26 mouse cellular contexts compared by ENCODE assay signal in genomic region chr19:3810536-3811233, GRCm38 (mm10). TPM values are rescaled to one million over a fixed set of nuclear protein-coding genes. Genes with fewer than 3 reads are reported as not detected.
DNase-seq lines count a peak whose midpoint lies in the region; ATAC-seq and TF ChIP-seq lines count a peak whose summit lies in the region.
"Had no signal": no experiment of that assay in that cellular context is flagged by ENCODE, and none has a peak within 500 bp of the region (broad histone marks: within the 10 kb centered on the region; RNA-seq: fewer than 3 reads in every experiment).

No protein-coding gene starts in this region.

- TF ChIP-seq CTCF in kidney, adult 2 months (conservative IDR thresholded peaks at IDR 0.05; ENCODE audit: insufficient read depth, insufficient read length, low read depth, low read length), result no peak
- no peak for TF ChIP-seq CTCF in Patski (IDR thresholded peaks at IDR 0.05)

- H3K27ac ChIP-seq in kidney, adult 2 months (ENCODE audit: insufficient read depth, low read depth, low read length), result peak overlapping the region; percentile 59
- H3K27ac ChIP-seq in lung, embryonic 15.5 days, result peak overlapping the region; percentile 41
- H3K27ac ChIP-seq: heart, adult 2 months; heart, embryonic 13.5 days; hindbrain, postnatal 0 days; layer of hippocampus, adult 2 months; limb, embryonic 13.5 days; liver, embryonic 12.5 days; neural tube, embryonic 13.5 days had no signal

- H3K9me3 ChIP-seq in lung, embryonic 15.5 days, result no peaks in the 10 kb centered on the region
- H3K9me3 ChIP-seq: heart, embryonic 13.5 days; limb, embryonic 13.5 days; liver, embryonic 12.5 days; neural tube, embryonic 13.5 days had no signal

- DNase-seq in kidney, adult 2 months, result peak; percentile 55
- no peak for DNase-seq in kidney, postnatal 10 days
- DNase-seq in Patski (ENCODE audit: low read depth, low spot score), result no peak
- peak; percentile 76 for DNase-seq in lung, postnatal 36 days
- no peak for DNase-seq in right cerebral cortex, postnatal 36 days (ENCODE audit: low spot score in 2 of 2)
- no peak for DNase-seq in layer of hippocampus, postnatal 10 days (ENCODE audit: low spot score in 2 of 2)
- DNase-seq in spleen, postnatal 4 days (ENCODE audit: low spot score in 2 of 2), result no peak
- DNase-seq: adrenal gland, adult 2 months; cerebellum, adult 11-12 months; cerebellum, postnatal 14 days; forebrain, postnatal 0 days; gastrocnemius, postnatal 25 days; heart, adult 2 months; heart, postnatal 14 days; lung, embryonic 14.5 days; midbrain, embryonic 14.5 days; right cerebral cortex, postnatal 4 days; thymus, adult 2 months had no signal

- in situ Hi-C loops in Patski (cut with MboI; ENCODE audit: low pct_unique_long_range_greater_than_20kb), result no loop called here

- CTCF ChIA-PET in Patski (lab: Charles Lee), result interaction anchor here (0.6 to 1.8 kb wide), 5 partner anchors 9 to 40 kb away, joined by 3 to 4 read pairs (median 3); no protein-coding TSS in a partner anchor

- peaks cover 2% of the 10 kb centered on the region for H3K36me3 ChIP-seq in kidney, adult 2 months (ENCODE audit: control insufficient read depth, insufficient read depth, low read length)
- peaks cover 66% of the 10 kb centered on the region for H3K36me3 ChIP-seq in lung, embryonic 15.5 days

- no peak for TF ChIP-seq POLR2A in kidney, adult 2 months (IDR thresholded peaks at IDR 0.05; ENCODE audit: low read depth, low read length)

- no peak overlapping the region for H3K4me3 ChIP-seq in kidney, adult 2 months (ENCODE audit: insufficient read depth, low read depth, low read length)
- no peak overlapping the region for H3K4me3 ChIP-seq in lung, embryonic 15.5 days
- H3K4me3 ChIP-seq: heart, adult 2 months; heart, embryonic 13.5 days; layer of hippocampus, adult 2 months; limb, embryonic 13.5 days; liver, embryonic 12.5 days; neural tube, embryonic 13.5 days had no signal

- POLR2A ChIA-PET in Patski (lab: Charles Lee), result interaction anchor here (0.6 to 1.1 kb wide), 4 partner anchors 29 to 126 kb away, joined by 3 to 5 read pairs (median 3); partner anchors contain the start of gene Chka

- 77% methylated on average over 10 of the region's 10 CpGs for WGBS in kidney, adult 2 months
- 79% methylated on average over 10 of the region's 10 CpGs for WGBS in lung, embryonic 15.5 days

- H3K4me1 ChIP-seq in kidney, adult 2 months (ENCODE audit: control insufficient read depth, insufficient read depth, low read length), result peaks cover 5% of the 10 kb centered on the region; the same call in 1 of the 2 replicates
- H3K4me1 ChIP-seq in lung, embryonic 15.5 days, result peaks cover 6% of the 10 kb centered on the region; the same call in 1 of the 2 replicates
- H3K4me1 ChIP-seq: limb, embryonic 13.5 days; liver, embryonic 12.5 days; neural tube, embryonic 13.5 days had no signal

- no peak overlapping the region for H3K9ac ChIP-seq in lung, embryonic 15.5 days
- H3K9ac ChIP-seq: forebrain, postnatal 0 days; heart, embryonic 13.5 days; limb, embryonic 13.5 days; liver, embryonic 12.5 days; lung, embryonic 14.5 days; neural tube, embryonic 13.5 days had no signal

- no peak overlapping the region for H3K4me2 ChIP-seq in lung, embryonic 15.5 days
- H3K4me2 ChIP-seq: heart, embryonic 13.5 days; limb, embryonic 13.5 days; liver, embryonic 12.5 days; lung, embryonic 14.5 days; neural tube, embryonic 13.5 days had no signal

- ATAC-seq in Patski, result peak; percentile 63
- 0 out of 2 replicates have a peak, but pooled peaks have one; percentile 57 for ATAC-seq in lung, embryonic 15.5 days (ENCODE audit: borderline replicate concordance, extremely low read depth, low FRiP score, low TSS enrichment)
- ATAC-seq: forebrain, postnatal 0 days; hindbrain, postnatal 0 days; intestine, embryonic 16.5 days; liver, embryonic 12.5 days had no signal

- no peaks in the 10 kb centered on the region for H3K27me3 ChIP-seq in kidney, adult 2 months (replicated peaks; ENCODE audit: control insufficient read depth, insufficient read depth, low read length)
- H3K27me3 ChIP-seq in Patski, result no peaks in the 10 kb centered on the region
- H3K27me3 ChIP-seq in lung, embryonic 15.5 days, result no peaks in the 10 kb centered on the region
- H3K27me3 ChIP-seq: heart, embryonic 13.5 days; limb, embryonic 13.5 days; liver, embryonic 12.5 days; neural tube, embryonic 13.5 days had no signal

RNA-seq across cellular contexts. Expression of gene Chka, which starts 40.9 kb away (rescaled TPM):
- polyA plus RNA-seq in kidney, adult 2 months (2012; rRNA removed), result 65.0 and 72.0 TPM in 2 replicates
- 169 TPM for polyA plus RNA-seq in Patski (2021)
- polyA plus RNA-seq in lung, embryonic 15.5 days (2015; fragmentation: Nextera tagmentation; extraction: Ambion mirVana), result 55.8 and 68.1 TPM in 2 replicates
- 100 to 1,000 TPM in 1 of 2 experiments, 10 to 100 TPM in 1; 98.1 to 104 TPM for total RNA-seq in layer of hippocampus, postnatal 10 days (2021)

RNA-seq across cellular contexts. Expression of gene Kmt5b, which starts 43.5 kb away (rescaled TPM):
- polyA plus RNA-seq in kidney, adult 2 months (2012; rRNA removed), result 12.6 and 12.9 TPM in 2 replicates
- polyA plus RNA-seq in Patski (2021), result 35.0 TPM
- 25.9 and 31.8 TPM in 2 replicates for polyA plus RNA-seq in lung, embryonic 15.5 days (2015; fragmentation: Nextera tagmentation; extraction: Ambion mirVana)
- 10 to 100 TPM; 72.9 to 76.9 TPM for total RNA-seq in layer of hippocampus, postnatal 10 days (2021)

Comparison
In these comparisons a context has a peak if more than half of its experiments do, and no peak if none do; other contexts are left out.
1. DNase-seq: peak in kidney, adult 2 months (single experiment) and lung, postnatal 36 days (single experiment); none in kidney, postnatal 10 days (single experiment), Patski (single experiment), right cerebral cortex, postnatal 36 days (0 of 2), layer of hippocampus, postnatal 10 days (0 of 2) and spleen, postnatal 4 days (0 of 2).